Mouse (Mus musculus) right cerebral cortex, postnatal 4 days (tissue): ENCODE results near the gene Fhod1.

Source experiments
- DNase-seq: peaks from one replicate; pipeline ENCODE4 v3.0.0-alpha.2; 2022

The Fhod1 gene

DNA sequence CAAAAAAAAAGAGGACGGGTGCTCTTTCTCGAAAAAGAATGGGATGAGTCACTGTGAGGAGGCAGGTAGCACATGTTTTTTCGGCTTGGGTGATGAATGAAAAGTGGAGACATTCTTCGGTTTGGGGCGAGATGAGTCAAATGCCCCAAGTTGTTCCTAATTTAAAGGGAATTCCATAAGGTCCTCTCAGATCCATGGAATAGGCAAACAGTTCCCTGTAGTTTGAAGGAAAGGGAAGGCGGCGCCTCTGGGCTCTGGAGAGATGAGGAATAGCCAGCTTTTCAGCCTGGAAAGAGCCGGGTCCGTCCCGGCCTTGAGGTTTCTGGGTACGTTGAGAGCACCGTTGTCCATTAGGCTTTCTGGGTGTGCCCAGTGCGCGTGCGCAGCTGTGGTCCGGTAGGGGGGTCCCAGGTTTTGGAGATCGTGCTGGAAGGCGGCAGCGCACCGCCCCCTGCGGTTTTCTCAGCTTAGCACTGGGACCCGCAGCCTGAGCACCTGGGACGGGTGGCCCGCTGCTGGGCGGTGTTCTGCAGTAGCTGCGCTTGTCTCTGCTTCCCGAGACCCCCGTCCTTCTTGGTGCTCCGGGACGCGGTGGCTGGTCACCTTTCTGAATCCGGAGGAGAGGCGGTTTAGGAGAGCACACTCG, 820 bp upstream of the Fhod1 start, which contains the start of gene Slc9a5:
Slc9a5 (plus strand) TSS at position 394 of the 646 bp plus-strand sequence.
- DNase-seq: peak; percentile 66

- DNase-seq: no peak
Measured at GRCm38 (mm10) chr8:105346611-105347427, 934 bp downstream of the Fhod1 start.

DNA sequence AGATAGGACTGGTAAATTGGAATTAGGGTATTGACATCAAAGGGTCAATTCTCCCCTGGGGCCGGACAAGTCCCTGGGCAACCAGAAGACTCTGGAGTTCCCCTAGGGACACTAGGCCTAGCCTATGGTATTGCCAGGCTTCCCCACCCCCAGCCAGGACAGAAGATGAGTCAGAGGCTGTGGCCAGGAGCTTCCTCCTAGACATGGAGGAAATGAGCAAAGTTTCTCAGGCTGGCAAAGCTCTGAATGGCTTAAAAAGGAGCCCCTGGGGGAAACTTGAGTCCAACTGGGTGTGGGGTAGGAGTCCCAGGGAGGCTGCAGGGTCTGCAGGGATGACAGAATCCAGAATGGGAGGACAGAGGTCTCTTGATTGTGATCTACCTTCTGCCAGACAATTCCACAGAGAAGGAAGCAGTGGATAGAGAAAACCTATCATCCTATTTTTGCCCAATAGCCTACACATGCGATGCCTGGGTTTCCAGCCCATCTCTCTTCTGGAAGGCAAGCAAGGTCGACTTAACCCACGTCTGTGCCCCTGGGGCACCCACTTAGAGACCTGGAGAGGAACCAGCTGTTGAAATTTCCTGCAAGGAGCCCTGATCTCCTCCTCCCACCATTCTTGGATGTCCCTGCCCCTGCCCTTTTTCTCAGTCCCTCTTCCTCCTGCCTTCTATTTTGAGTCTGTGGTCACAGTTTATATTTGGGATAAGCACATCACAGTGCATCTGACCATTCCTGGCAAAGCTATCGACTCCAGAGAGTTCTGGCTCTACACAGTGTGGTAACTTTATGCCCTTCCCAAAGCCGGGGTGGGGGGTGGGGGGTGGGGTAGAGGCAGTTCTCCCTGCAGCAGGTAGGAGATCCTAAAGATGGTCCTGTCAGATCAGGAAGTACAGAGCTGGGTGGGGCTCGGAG, 2.4 kb downstream of the Fhod1 start:
- no peak for DNase-seq

DNA sequence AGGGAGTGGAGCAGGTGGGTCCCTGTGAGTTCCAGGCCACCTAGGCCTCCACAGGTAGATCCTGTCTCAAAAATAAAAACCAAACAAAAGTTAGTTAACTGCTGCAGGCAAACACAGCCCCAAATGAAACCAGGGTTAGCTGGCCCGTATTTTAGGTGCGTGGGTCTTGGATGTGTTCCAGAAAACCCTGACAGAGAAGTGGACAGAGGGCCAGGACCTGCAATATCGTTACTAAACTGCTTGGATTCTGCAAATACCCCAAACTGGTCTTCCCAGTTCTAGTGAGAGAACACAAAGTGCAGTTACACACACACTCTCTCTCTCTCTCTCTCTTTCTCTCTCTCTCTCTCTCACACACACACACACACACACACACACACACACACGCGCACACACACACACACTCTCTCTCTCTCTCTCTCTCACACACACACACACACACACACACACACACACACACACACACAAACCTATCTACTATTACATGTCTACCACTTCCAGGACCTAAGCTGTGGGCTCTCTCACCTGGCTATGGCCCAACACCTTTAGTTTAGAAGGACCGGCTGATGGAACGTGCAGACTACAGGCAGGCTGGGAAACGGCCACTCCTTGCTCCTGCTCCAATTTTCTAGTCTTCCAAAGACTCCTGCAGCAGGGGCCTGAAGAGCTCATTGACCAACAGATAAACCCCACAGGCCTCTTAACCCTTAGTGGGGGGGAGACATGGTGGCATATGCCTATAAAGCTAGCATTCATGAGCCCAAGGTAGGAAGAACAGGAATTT, 3.8 kb downstream of the Fhod1 start:
- DNase-seq: no peak

GRCm38 (mm10) chr8:105342768-105343167, 5.0 kb downstream of the Fhod1 start:
- no peak for DNase-seq

- no peak for DNase-seq
Measured at GRCm38 (mm10) chr8:105341399-105341798, 6.4 kb downstream of the Fhod1 start.

GRCm38 (mm10) chr8:105339886-105340635, 7.7 kb downstream of the Fhod1 start:
- no peak for DNase-seq

DNA sequence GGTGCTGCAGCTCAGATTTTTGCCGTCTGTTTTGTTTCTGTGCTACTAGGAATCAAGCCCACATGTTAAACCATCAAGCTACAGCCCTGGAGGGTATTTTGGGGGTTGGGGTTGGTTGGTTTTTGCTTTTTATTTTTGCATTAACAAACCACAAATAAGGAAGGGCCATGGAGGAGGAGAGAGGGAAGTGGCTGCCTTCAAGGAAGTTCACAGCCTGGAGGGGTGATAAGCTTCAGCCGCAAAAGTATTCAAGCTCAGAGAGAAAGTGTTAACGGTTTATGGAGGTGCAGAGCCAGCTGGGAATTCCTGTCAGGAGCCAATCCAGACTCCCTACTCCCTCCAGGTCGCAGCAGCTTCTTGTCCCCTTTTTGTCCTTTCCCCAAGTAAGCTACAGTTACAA, 8.8 kb downstream of the Fhod1 start:
- DNase-seq: no peak

GRCm38 (mm10) chr8:105336373-105337130, 11.2 kb downstream of the Fhod1 start:
- DNase-seq: no peak

DNA sequence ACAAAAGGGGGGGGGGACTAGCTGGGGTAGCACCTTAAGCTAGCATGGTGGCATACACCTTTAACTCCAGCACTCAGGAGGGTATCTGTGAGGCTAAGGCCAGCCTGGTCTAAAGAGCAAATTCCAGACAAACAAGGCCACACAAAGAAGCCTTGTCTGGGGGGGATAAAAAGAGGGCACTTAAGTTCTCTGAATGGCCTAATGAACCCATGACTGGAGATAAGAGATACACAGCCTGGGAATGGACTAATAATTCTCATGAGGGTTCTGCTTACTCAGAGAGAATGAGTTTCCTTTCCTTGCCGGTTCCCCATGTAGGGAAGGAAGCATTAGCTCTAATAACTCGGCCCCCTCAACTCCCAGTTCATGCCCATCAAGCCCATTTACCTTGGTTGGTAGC, 15.2 kb downstream of the Fhod1 start:
- DNase-seq: no peak

DNA sequence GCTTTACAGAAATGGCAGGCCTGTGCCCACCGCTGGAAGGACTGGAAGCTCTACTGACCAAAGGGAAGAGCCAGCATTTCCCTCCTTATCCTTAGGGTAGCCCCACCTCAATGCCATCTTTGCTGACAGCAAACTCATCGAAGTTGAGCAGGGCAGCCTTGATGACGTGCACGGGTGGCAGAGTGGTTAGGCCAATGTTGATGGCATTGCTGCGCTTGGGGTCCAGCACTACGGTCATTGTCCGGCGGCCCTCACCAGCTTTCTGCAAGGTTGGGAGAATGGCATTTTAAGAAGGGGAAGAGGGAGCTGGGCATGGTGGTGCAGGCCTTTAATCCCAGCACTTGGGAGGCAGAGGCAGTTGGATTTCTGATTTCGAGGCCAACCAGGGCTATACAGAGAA, 15.8 kb downstream of the Fhod1 start:
- DNase-seq: no peak

- no peak for DNase-seq
Measured at GRCm38 (mm10) chr8:105331469-105331868, 16.3 kb downstream of the Fhod1 start.

DNA sequence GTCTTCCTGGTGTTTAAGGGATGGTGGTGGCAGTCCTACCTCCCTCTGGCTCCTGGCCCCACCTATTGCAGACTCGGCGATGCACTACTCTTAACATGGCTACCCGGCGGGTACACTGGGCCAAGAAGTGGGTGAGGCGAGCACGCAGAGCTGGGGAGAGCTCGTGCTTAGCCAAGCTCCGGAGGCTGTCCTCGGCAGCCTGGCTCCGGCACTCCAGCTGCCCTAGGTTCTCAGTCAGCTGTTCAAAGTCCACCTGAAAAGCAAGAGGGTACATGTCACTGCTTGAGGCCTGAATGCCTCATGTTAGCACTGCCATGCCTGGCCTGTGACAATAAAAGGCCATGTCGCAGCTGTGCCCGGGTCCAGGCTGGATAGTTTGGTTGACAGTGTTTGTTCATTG, 17.4 kb downstream of the Fhod1 start:
- DNase-seq: no peak

DNA sequence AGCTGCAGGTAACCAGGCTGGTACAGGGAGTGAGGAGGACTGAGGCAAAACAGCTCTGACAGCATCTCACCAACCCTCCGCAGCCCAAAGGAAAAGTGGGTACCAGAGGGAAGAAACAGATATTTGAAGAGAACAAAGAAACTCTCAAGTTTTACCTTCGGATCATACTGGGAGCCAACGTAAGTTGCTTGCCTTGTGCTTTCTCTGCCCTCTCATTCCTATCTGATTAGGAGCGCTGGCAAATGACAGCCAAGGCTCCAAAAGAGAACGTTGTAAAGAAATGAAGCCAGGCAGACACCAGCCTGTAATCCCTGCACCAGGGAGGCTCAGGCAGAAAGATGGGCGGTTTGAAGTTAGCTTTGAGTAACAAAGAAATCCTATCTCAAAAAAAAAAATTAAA, 20.8 kb downstream of the Fhod1 start:
- DNase-seq: no peak

GRCm38 (mm10) chr8:105326141-105326672, 21.5 kb downstream of the Fhod1 start, which contains the start of the genes Lrrc29 and Tmem208:
Gene Lrrc29, minus strand, starts transcription at chr8:105326278.
Gene Tmem208, plus strand, starts transcription at chr8:105326354.
- peak; percentile 97 for DNase-seq

DNA sequence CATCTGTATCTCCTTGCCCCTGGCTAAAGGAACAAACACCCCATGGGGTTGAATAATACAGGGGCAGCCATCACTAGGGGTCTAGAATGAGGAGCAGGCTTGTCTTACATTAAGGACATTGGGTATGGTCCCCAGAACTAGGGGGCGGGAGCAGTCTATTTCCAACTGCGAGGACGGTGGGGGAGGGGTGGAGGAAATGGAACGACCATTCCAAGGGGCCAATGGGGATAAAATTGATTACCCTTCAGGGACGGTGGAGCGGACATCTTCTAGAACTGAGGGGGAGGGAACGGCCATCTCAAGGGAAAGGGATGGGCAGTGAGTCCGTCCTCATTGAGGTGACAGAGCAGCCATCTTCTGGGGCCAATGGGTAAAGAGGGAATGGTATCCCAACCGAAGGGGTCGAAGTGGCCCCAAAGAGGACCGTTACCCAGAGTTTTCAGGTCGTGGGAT, 22.1 kb downstream of the Fhod1 start:
- DNase-seq: peak; percentile 54

DNA sequence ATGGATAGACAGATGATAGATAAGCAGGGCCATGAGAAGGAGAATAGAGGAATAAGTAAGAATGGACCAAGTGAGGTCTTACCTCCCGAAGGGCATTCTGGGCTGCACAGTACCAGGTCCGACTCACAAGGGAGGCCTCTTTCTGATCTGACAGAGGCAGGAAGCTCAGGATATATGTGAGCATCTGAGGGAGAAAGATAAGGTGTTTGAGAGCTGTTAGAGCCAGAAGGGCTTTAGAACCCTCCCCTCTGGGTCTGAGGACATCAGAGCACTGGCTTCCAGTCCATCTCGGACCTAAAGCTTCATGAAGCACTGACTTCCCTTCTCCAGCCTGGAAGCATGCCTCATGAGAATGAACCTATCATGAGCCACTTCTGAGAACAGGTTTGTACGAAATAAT, 24.6 kb downstream of the Fhod1 start:
- DNase-seq: no peak

DNA sequence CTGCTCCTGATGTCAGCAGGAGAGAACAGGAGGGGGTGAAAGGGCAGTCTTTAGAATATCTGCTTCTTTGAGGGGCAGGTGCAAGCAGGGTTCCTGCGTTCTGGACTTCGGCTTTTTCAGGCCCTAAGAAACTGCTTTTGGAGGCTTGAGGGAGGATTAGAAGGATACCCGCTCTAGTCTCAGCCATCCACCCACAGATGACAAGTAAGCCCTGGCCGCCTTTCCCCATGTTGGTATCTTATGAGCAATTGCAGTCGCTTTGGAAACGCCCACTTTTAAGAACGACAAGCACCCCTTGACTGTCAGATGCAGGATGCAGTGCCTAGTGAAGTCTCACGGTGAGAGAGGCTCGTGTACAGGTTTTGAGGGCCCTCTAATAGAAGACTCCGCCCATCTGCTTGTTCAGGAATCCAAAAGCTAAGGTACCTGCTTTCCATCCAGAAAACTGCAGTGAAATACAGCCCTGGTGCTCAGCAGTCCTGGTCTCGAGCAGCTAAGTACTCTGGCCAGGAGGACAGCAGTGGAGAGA, 29.0 kb downstream of the Fhod1 start:
- no peak for DNase-seq

DNA sequence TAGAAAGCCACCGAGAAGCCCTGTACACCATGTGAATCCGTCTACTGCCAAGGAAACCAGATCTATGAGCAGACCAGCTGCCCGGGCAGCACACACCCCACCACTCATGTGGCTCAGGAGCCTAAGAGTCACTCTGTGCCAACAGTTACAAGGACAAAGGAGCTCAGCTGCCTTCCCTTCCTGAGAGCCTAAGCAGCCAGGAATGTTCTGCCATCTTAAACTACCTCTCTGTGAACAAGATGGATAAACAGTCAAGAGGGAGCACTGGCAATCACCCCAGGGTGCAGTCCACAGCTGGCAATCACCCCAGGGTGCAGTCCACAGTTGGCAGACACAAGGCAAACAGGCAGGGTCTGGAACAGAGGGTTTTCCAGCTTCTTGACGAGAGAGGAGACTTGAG, 29.8 kb downstream of the Fhod1 start:
- DNase-seq: no peak
